Mouse (Mus musculus): ENCODE data around the gene Sfrp2. TPM values are rescaled to one million over a fixed set of nuclear protein-coding genes. Genes with fewer than 3 reads are reported as not detected.

Sfrp2 gene
- polyA plus RNA-seq, 2 experiments from 2014 or later = 7.2 to 9.0 TPM

DNA sequence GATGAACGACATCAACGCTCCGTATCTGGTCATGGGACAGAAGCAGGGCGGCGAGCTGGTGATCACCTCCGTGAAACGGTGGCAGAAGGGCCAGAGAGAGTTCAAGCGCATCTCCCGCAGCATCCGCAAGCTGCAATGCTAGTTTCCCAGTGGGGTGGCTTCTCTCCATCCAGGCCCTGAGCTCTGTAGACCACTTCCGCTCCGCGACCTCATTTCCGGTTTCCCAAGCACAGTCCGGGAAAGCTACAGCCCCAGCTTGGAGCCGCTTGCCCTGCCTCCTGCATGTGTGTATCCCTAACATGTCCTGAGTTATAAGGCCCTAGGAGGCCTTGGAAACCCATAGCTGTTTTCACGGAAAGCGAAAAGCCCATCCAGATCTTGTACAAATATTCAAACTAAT is 7.2 kb downstream of the Sfrp2 start:
- ATAC-seq = no peak

DNA sequence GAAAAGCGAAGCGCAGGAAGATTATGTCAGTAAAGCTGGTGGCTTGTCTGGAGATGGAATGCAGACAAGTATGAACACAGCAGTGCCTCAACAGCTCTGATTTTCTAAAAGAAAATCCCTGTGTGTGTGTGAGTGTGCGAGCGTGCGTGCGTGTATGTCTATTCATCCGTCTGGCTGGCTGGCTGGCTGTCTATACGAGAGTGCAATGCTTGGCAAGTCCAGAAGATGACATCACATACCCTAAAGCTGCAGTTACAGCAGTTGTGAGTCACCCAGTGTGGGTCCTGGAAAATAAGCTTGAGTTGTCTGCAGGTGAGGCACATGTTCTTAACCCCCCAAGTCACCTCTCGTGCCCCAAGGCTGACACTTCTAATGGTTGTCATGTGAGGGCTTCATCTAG is 9.3 kb downstream of the Sfrp2 start:
- no peak for ATAC-seq

DNA sequence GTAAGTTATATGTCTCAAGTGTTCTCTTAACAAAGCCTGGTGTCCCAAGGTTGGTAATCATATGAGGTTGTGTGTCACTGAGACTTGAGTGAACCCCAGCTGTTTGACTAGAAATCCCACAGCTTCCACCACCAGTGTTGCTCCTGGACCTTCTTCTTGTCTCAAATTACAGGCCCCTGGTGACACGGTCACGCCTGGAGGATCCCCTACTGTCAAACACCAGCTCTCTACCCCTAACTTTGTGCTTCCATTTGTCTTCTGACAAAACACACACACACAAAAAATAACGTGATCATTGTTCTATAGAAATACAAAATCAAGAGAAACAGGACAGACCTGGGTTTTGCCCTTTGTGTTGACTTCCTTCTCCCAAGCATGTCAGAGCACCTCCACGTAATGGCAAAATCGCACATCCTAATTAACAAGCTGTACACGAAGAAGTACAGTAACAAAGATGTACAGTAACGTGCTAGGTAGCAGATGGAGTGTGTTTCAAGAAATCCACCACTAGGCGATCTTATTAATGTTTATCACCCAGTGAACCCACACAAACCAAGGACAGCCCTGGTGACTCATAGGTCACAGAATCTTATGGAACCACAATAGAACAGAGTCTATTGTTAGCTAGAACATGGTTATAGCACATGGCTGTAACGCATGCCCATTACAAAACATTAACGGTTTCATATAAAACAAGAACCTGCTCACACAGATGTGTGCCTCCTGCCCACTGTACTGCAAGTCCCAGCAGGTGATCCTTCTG is 15.5 kb downstream of the Sfrp2 start:
- no peak for ATAC-seq

DNA sequence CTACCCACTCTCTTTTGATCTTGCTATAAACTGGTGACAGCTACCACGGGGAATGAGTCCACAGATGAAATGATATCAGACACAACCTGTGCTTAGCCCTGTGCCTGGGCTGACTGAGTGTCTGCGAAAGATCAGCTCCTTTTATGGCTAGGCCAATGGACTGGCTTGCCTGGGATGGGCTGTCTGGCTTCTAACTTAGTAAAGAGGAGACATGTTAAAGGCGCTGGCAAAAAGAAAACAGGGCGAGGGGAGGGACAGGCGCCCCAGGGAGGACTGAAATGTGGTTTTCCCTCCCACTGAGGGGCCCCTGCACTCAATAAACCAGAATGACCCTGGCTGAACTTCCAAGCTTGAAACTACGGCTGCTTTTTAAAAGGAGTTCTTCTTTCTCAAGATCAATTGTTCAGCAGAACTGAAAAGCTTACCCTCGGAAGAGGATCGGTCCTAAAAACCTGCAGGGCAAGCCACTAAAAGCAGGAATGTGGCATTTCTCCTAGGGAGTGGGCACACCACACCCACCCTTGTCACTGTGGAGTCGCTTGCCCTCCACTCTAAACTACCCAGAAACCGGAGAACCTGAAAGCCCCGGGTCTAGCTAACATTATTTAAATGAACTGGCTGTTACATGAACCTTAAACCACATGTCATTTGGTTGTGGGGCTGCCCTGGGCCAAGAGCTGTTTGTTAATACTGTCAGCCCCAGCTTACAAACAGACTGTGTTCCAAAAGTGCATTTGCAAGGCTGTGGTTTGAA is 17.8 kb downstream of the Sfrp2 start:
- no peak for ATAC-seq

DNA sequence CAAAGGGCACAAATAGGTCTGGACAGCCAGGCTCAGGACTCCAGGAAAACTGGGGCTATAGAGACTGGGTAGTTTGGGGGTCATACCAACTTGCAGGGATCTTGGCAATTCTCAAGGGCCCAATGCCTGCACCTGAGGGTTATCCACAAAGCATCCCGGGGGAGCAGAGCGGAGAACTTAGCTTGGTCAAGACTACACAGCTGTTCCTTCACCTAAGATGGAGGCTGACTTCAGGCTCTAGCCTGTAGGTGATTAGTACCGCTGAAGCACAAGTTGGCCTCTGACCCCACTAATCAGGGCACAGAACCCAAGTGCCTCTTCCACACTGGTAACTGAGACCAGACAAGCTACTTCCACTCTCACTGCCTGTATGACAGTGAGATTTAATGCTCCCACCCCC is 18.6 kb downstream of the Sfrp2 start:
- no peak for ATAC-seq

DNA sequence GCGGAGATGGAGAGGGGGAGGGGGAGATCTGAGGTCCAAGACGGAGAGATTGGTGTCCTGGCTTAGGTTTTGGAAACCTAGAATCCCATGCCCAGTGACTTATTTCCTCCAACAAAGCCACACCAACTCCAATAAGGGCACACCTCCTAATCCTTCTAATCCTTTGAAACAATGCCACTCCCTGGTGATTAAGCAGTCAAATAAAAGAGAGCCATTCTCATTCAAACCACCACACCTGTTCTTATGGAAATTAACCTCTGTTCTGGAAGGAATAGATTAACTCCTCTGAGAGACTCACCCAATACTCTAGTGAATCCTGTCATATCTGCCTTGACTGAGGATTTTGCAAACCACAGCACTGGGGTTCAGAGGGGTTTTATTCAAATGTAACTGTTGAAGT is 21.0 kb downstream of the Sfrp2 start:
- ATAC-seq = no peak

DNA sequence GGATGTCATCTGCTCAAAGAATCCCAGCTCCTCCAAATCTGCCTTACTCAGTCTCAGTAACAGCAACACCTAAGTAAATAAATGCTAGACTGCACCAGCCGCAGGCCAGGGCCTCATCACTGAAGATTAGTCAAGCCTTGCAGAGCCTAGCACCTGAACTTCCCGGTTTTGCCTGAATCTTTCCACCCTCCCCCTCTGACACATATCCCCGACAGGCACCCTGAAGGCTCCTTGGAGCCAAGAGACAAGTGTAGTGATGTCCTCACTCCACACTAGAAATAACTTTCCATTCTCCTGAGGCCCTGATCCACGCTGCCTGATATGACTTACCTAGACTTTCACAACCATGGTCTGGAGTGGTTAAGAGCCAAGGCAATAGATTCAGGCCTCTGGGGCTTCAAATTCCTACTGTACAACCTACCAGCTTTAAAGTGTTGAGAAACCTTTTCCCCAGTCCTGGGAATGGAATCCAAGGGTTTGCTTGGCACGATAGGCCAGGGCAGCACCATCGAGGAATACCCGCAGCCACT is 21.7 kb downstream of the Sfrp2 start:
- ATAC-seq = no peak

DNA sequence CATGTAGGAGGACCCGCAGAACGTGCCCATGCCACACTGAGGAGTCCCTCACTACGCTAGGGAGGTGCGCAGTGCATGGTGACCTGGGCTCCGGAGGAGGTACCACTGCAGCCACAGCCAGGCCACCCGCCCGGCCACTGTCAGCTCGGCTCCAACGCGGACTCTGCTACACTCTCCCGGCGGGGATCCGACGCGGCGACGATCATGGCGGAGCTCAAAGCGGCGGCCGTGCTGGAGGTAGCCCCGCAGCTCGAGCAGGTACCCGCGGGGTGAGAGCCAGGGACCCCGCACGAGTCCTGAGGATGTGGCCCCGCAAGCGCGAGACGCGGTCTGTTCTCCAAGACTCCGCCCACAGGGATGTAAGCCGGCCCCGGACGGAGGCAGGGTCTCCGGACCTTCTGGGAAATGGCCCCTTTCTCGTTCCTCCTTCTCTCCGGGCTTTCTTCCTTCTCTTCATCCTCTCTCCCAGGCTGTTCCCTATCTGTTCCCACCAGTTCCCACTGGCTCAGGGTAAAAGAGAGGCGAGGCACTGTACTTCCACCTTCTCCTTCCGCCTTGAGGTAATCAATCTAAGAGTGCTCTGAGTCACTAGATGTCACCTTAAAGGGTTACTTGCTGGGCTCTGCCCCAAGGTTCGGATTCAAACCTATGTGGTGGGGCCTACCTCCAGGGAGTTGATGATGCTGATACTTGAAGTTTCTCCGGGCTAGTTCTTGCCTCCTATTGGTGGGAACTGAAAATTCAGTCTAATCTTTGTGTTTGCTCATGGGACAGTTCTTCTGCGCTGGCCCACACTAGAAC is 23.7 kb downstream of the Sfrp2 start:
- ATAC-seq = peak; percentile 75

DNA sequence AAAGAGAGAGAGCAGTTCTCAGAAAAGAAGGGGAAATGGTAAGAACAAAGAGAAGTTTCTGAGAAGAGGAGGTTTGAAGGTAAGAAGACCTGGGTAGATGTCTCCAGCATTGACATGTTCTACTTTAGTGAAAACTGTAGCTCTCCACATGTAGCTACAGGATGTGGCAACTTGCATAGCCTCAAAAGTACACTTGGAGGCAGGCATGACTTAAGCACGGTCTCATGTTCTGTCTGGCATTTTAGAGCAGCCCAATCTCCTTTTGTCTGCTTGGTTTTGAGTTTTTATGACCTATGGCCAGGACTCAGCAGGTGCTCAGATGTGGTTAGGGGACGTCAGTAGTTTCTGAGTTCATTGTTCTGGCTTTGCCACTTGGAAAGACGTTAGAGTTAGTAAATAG is 25.3 kb downstream of the Sfrp2 start:
- peak; percentile 63 for ATAC-seq

DNA sequence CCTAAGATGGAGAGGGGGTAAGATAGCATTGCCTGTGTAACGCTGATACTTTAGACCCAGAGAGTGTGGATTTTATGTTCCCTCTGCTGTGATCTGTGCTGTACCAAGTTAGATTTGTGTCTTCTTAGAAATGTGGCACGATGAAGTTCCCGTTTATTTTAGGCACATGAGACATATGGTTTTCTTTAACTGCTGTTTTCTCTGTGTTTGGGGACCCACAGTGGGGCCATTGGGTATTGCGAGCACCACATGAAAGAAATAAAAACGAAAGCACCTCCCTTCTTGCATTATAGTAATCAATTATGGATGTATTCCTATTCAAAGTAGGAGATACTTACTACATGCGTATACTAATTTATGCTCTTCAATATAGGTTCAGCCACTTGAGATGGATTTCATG is 31.0 kb downstream of the Sfrp2 start:
- peak; percentile 57 for ATAC-seq

DNA sequence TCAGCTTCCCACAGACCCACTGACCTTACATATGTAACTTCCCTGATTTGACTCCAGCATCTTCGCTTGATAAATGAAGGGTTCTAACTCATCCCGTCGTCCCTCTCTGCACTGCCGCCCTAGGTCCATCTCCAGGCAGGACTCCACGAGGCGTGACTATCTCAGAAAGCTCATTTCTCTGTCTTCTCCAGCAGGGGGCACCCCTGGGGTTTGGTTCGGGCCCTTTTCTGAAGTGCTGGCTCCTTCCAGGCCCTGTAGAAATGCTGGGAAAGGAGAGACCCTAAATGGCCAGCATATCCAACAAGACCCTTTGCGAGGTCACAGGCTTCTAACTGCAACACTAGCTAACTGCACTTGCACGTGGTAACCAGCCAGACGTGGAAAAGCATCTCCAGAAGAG is 31.7 kb downstream of the Sfrp2 start:
- peak; percentile 91 for ATAC-seq

DNA sequence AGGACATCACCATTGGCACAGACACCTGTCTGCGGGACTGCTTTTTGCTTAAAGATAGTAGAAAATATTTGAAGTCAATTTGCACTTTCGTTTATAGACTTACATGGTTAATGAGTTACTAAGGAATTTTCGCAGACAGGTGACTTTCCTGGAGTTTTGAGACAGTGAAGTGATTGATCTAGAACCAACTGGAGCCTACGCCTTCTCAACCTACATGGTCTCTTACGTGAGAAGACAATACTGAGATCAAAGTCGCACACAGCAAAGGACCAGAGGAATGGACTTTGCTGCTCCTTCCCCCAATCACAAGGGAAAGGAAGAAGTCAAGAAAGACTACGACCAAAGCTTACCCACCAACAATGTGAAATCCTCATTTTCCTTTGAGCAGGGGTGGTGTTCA is 33.4 kb downstream of the Sfrp2 start:
- ATAC-seq = no peak

DNA sequence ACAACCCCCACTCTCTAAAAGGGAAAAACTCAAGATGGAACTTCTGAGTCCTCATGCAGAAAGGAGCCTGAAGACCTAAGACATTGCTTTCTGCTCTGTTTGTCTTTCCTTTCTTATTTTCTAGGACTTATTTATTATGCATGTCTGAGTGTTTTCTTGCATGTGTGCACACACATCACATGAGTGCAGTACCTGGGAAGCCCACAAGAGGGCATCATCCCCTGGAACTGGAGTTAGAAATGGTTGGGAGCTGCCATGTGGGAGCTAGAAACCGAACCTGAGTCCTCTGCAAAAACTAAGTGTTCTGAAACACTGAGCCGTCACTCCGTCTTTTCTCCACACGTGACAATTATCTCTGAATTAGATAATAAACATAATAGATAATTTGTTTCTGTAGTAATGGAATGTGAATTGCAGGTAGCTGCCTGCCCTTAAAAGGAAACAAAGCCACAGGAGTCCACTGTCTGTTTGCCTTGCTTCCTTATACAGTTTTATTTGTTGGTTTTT is 35.6 kb downstream of the Sfrp2 start:
- ATAC-seq = no peak

DNA sequence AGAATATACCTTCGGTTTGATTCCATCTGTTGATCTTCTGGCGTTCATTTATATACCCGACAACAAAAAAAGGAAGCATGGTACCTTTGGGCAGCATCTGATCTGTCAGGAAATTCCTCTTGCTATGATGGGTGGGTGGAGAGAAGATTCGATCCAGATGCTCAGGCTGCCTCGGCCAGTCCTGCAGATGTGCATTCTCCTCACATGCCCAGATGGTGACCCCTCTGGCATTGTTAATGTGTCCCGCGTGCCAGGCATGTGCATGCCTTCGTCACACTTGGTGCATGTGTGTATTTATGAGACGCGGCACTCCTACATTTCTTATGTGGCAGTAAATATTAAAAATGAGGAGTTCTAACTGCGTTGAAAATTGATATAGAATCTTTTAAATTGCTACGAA is 42.4 kb downstream of the Sfrp2 start:
- no peak for ATAC-seq

DNA sequence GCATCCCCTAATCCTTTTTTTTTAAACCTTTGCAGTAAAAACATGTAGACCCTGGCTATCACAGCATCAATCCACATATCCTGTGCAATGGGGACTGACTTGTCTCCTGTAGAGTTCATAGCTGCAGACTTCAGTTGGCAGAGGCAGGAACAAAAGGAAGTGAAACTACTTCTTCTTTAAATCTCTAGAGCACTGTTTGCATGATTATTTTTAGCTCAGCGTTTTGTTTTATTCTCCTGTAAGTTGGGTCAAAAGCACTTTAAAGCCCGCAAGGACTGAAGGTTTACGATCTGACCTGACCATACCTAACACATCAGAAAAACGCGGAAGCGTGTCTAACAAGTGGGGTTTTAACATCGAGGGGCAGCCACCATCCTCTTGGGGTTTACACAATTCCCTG is 45.9 kb downstream of the Sfrp2 start:
- ATAC-seq = no peak

DNA sequence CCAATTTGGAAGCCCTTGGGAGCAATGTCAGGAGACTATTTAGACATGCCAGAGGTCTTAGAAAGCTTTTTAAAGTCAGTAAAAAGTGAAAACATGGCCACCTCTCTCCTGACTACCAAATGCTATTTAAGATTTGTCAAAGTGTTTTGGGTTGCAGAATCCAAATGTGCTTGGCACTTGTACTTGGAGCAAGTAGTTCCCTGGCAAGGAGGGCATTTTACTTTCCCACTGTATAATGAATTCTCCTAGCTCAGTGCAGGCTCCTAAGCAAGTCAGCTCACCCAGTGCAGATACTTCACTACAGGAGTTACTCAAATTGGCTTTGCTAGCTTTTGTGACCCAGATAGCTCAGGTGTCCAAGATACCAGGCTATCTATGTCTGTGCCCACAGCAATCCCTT is 46.7 kb downstream of the Sfrp2 start:
- no peak for ATAC-seq

DNA sequence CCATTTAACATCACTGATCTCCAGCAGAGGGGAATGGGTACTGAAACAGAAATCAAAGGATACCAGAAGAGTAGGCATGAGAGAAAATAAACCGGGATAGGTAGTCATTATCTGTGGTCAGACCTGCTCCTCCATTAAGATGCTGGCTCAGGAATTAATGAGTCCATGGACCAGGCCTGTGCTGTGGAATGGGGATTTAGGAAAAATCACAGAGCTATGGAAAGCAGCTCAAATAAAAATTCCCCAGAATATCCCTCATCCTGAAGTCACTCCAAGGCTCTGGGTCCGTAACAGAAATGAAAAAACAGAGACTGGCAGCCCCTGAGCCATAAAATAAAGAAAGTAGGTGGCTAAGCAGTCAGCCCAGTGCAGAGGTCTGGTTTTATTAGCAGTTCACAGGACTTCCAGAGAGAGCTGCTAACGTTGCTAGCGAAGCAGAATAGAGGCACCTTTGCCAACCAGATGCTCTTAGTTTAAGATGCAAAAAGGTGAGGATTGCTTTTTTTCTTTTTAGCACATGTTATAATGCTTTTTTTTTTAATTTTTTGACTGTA is 50.3 kb downstream of the Sfrp2 start:
- no peak for ATAC-seq

DNA sequence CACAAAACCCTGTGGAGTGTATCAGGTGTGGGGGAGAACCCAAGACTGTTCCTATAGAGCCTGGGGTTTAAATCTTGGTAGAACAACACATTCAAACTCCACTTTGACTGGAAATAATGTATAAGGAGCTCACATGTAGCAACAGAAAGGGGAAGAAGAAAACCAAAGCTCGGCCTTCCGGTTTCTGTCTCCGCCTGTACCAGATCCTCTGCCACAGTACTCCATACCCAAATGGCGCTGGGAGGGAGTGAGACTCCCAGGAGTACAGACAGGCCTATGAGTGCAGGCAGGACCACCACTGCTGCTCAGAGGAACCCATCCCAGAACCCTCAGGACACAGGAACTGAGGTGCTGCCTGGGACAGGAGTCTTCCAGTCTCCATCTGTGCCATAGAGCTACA is 57.7 kb downstream of the Sfrp2 start:
- ATAC-seq = no peak
